22 mouse cellular contexts compared by ENCODE assay signal in the genomic region with DNA sequence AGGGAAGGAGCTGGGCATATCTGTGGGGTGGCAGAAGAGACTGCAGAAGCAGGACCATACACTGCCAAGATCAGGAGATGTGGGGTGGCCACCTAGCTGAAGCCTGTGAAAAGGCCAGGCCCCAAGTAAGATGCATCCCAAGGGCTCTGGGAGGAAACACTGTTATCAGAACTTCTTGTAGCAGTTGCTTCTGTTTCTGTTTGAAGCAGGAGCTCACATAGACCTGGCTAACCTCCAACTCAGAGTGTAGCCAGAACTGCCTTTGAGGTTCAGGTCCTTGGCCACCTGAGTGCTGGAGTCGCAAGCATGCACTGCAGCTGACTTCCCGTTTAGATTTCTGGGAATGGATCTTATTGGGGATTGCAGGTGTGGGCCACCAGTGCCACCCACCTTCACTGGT.
"Had no signal": no experiment of that assay in that cellular context is flagged by ENCODE, and none has a peak within 500 bp of the region (broad histone marks: within the 10 kb centered on the region; RNA-seq: fewer than 3 reads in every experiment).

No protein-coding gene starts in this region.

- H3K4me3 ChIP-seq: intestine, embryonic 15.5 days; layer of hippocampus, adult 2 months; limb, embryonic 12.5 days; limb, embryonic 15.5 days; lung, embryonic 15.5 days; megakaryocyte, embryonic 14.5 days; neural tube, embryonic 12.5 days; neural tube, embryonic 15.5 days had no signal

- H3K4me1 ChIP-seq: limb, embryonic 12.5 days; limb, embryonic 15.5 days; lung, embryonic 15.5 days; neural tube, embryonic 12.5 days; neural tube, embryonic 15.5 days had no signal

- H3K36me3 ChIP-seq: intestine, embryonic 15.5 days; lung, embryonic 15.5 days had no signal

- H3K27ac ChIP-seq: intestine, embryonic 15.5 days; kidney, postnatal 0 days; layer of hippocampus, adult 2 months; limb, embryonic 12.5 days; limb, embryonic 15.5 days; liver, embryonic 14.5 days; lung, embryonic 15.5 days; neural tube, embryonic 12.5 days; neural tube, embryonic 15.5 days had no signal

- H3K27me3 ChIP-seq: intestine, embryonic 15.5 days; limb, embryonic 12.5 days; limb, embryonic 15.5 days; lung, embryonic 15.5 days; megakaryocyte, embryonic 14.5 days; neural tube, embryonic 12.5 days; neural tube, embryonic 15.5 days had no signal

- DNase-seq: kidney, adult 11 months; kidney, adult 9 months; kidney, postnatal 25 days; layer of hippocampus, adult 9-11 months; liver, postnatal 0 days; lung, postnatal 14 days; midbrain, embryonic 14.5 days; retina, postnatal 1 day; thymus, adult 18-20 months; thymus, postnatal 36 days had no signal

- H3K4me2 ChIP-seq: intestine, embryonic 15.5 days; limb, embryonic 12.5 days; limb, embryonic 15.5 days; liver, embryonic 11.5 days; lung, embryonic 15.5 days; midbrain, embryonic 11.5 days; neural tube, embryonic 12.5 days; neural tube, embryonic 15.5 days had no signal

- H3K9ac ChIP-seq: intestine, embryonic 15.5 days; limb, embryonic 12.5 days; limb, embryonic 15.5 days; liver, embryonic 14.5 days; liver, postnatal 0 days; lung, embryonic 15.5 days; neural tube, embryonic 12.5 days; neural tube, embryonic 15.5 days had no signal

- ATAC-seq: liver, postnatal 0 days had no signal

- H3K9me3 ChIP-seq: intestine, embryonic 15.5 days; limb, embryonic 12.5 days; limb, embryonic 15.5 days; lung, embryonic 15.5 days; megakaryocyte, embryonic 14.5 days; neural tube, embryonic 12.5 days; neural tube, embryonic 15.5 days had no signal
